Mouse (Mus musculus) liver, embryonic 14.5 days (tissue): ENCODE measurements around the gene Ap1g1. TPM values are rescaled to one million over a fixed set of nuclear protein-coding genes. Genes with fewer than 3 reads are reported as not detected.

Experiments used
- ATAC-seq: fragments of 200-750 bp; cut with Nextera tagmentation; 2 replicates; pipeline ENCODE4 v1.8.0; 2017; ENCODE audit warnings: moderate number of reproducible peaks, mild to moderate bottlenecking, moderate library complexity; ENCODE audit not compliant: insufficient read depth
- DNase-seq, 3 experiments: peaks; one replicate each; pipeline ENCODE4 v3.0.0-alpha.2; 2012 to 2013; ENCODE audit warnings: low read depth in 3 of 3, low spot score in 3 of 3
- H3K27ac ChIP-seq: fragments of 300-500 bp; sonication (generic); 2 replicates; pipeline ENCODE4 v1.5.1; 2014; ENCODE audit warnings: moderate library complexity, mild to moderate bottlenecking, control low read depth, inconsistent platforms
- H3K27me3 ChIP-seq: fragments of 300-500 bp; sonication (generic); 2 replicates; pipeline ENCODE4 v1.6.1; 2014; ENCODE audit warnings: mild to moderate bottlenecking, low read length, moderate library complexity; ENCODE audit not compliant: control insufficient read depth, insufficient read depth
- H3K36me3 ChIP-seq: fragments of 300-500 bp; sonication (generic); replicated peaks from 2 replicates; pipeline ENCODE4 v1.6.1; 2014; ENCODE audit warnings: low read depth; ENCODE audit not compliant: control insufficient read depth, insufficient read depth
- H3K4me1 ChIP-seq, 2 experiments: fragments of 200-500 bp in 1 of 2; fragments of 300-500 bp in 1 of 2; sonication (generic) in 1 of 2; replicated peaks; 2 replicates each; pipeline ENCODE4 v1.6.1; 2012 to 2014; ENCODE audit warnings: antibody characterized with exemption in 1 of 2, inconsistent platforms in 1 of 2, low read length in 1 of 2; ENCODE audit not compliant: control insufficient read depth in 2 of 2, insufficient read depth in 2 of 2
- H3K4me2 ChIP-seq: fragments of 300-500 bp; sonication (generic); 2 replicates; pipeline ENCODE4 v1.6.1; 2014; ENCODE audit warnings: low read depth, mild to moderate bottlenecking, control low read depth, moderate library complexity
- H3K4me3 ChIP-seq, 2 experiments: fragments of 200-500 bp in 1 of 2; fragments of 300-500 bp in 1 of 2; sonication (generic) in 1 of 2; 2 replicates each; pipeline ENCODE4 v1.5.1; 2012 to 2014; ENCODE audit warnings: low read depth in 2 of 2, low read length in 2 of 2, mild to moderate bottlenecking in 2 of 2, control low read depth in 1 of 2, inconsistent platforms in 1 of 2, moderate library complexity in 1 of 2; ENCODE audit not compliant: insufficient read depth in 1 of 2
- H3K9ac ChIP-seq: fragments of 300-500 bp; sonication (generic); replicated peaks from 2 replicates; pipeline ENCODE4 v1.6.1; 2014; ENCODE audit warnings: mild to moderate bottlenecking, control low read depth, moderate library complexity
- H3K9me3 ChIP-seq: fragments of 300-500 bp; sonication (generic); 2 replicates; pipeline ENCODE4 v1.6.1; 2016; ENCODE audit warnings: low read length, mixed read lengths; ENCODE audit not compliant: control insufficient read depth
- CTCF ChIP-seq: IDR thresholded peaks from 2 replicates; pipeline ENCODE4 v1.5.1; 2016; ENCODE audit warnings: antibody characterized with exemption, low read depth, control low read depth
- EP300 ChIP-seq: IDR thresholded peaks from 2 replicates; pipeline ENCODE4 v1.6.1; 2016; ENCODE audit warnings: antibody characterized with exemption, low read depth
- WGBS: fragments of 180-500 bp; shearing (Covaris S2); extraction: QIAGEN DNeasy Blood & Tissue Kit; methylation state at CpG from one replicate; pipeline ENCODE4 v1.1.7; 2014; ENCODE audit not compliant: insufficient replicate concordance; 5-methylcytosine and 5-hydroxymethylcytosine counted together
- polyA plus RNA-seq, 2 experiments: library from polyadenylated mRNA; depleted of rRNA in 1 of 2; stranded (reverse) in 1 of 2; unstranded in 1 of 2; fragments of >200 nt; fragmentation: Nextera tagmentation in 1 of 2; extraction: Ambion mirVana in 1 of 2; gene quantifications; 2 replicates each; pipeline versions ENCODE4 v1.2.1 to v1.2.3; 2012 to 2014

The Ap1g1 gene
- polyA plus RNA-seq, 2 experiments, result 10.0 to 13.8 TPM

DNA sequence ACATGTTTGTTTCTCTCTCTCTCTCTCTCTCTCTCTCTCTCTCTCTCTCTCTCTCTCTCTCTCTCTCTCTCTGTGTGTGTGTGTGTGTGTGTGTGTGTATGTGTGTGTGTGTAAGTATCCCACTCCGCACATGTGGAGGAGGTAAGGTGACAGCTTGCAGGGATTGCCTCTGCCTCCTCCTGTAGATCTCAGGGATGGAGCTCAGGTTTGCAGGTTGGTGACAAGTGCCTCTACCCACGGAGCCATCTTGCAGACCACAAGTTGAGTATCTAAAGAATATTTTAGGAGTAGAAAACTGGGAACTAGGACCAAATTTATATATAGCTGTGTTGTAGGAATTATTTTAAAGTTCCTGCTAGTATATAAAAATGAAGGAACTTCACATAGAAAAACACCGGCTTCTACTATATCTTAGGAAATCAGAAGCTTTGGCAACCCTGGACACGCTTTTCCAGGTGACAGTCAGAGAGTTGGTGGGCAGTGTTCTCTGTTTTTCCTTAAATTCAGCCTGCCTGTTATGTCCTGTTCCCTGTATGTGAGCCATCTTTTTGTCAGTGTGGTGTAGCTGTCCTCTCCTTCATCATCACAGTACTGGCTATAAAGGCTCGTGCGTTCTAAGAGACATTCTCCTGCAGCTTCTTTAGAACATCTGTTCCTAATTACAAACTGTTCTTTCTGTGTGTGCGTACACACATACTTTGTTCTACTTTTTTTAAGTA is 29.2 kb downstream of the Ap1g1 start:
- TF ChIP-seq CTCF (no peak), EP300 (no peak)
- no peak overlapping the region for H3K4me3 ChIP-seq
- DNase-seq (no peak), ATAC-seq (no peak)
- H3K27ac ChIP-seq, result no peak overlapping the region
- H3K4me1 ChIP-seq, result peaks cover 0 to 4% of the 10 kb centered on the region in 2 experiments; a peak in 3 of 4 replicates
- WGBS, result 79% methylated on average over 7 of the region's 7 CpGs
- no peaks in the 10 kb centered on the region for H3K9me3 ChIP-seq
- no peak overlapping the region for H3K4me2 ChIP-seq
- H3K9ac ChIP-seq, result no peak overlapping the region
- no peaks in the 10 kb centered on the region for H3K27me3 ChIP-seq
- H3K36me3 ChIP-seq, result no peaks in the 10 kb centered on the region

DNA sequence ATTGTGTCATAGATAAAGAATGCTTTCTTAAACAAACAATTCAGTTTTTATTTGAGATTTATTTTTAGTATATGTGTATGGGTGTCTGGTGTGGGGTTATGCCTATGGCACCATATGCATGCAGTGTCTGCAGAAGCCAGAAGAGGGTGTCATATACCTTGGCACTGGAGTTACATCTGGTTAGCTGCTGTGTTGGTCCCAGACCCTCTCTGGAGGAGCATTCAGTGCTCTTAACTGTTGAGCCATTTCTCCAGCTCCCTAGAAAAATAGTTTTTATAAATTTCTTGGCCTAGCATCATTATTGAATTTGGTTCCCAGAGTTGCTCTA is 29.7 kb downstream of the Ap1g1 start:
- Histone ChIP-seq H3K36me3 (no peaks in the 10 kb centered on the region), H3K4me2 (no peak overlapping the region), H3K27me3 (no peaks in the 10 kb centered on the region), H3K4me1 (peaks cover 0 to 4% of the 10 kb centered on the region in 2 experiments; a peak in 3 of 4 replicates), H3K9me3 (no peaks in the 10 kb centered on the region), H3K4me3 (no peak overlapping the region), H3K9ac (no peak overlapping the region), H3K27ac (no peak overlapping the region)
- TF ChIP-seq EP300, result no peak
- TF ChIP-seq CTCF, result peak; percentile 41; the same call in 1 of the 2 replicates
- DNase-seq (no peak), ATAC-seq (no peak)

DNA sequence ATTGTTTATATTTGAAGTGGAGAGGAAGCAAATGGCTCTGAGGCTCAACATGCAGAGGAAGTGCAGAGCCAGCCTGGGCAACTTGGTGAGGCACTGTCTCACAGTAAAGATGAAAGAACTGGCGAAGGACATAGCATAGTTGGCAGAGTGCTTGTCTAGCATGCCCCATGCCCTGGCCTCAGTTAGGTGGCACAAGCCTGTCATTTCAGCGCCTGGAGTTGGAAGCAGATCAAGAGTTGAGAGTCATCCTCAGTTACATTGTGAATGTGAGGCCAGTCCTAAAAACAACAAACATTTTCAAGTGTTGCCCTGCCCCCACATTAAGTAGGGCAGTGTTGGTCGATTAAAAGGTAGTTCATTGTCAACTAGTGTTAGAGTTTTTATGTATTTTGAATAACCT is 32.1 kb downstream of the Ap1g1 start:
- no peaks in the 10 kb centered on the region for H3K9me3 ChIP-seq
- ATAC-seq (no peak), DNase-seq (no peak)
- no peak for TF ChIP-seq CTCF
- no peak for TF ChIP-seq EP300
- H3K36me3 ChIP-seq, result no peaks in the 10 kb centered on the region
- H3K4me3 ChIP-seq, result no peak overlapping the region
- no peaks in the 10 kb centered on the region for H3K27me3 ChIP-seq
- H3K4me2 ChIP-seq, result no peak overlapping the region
- no peak overlapping the region for H3K9ac ChIP-seq
- H3K4me1 ChIP-seq, result peaks cover 0 to 7% of the 10 kb centered on the region in 2 experiments; a peak in 3 of 4 replicates
- 69% methylated on average over 3 of the region's 3 CpGs for WGBS
- no peak overlapping the region for H3K27ac ChIP-seq

DNA sequence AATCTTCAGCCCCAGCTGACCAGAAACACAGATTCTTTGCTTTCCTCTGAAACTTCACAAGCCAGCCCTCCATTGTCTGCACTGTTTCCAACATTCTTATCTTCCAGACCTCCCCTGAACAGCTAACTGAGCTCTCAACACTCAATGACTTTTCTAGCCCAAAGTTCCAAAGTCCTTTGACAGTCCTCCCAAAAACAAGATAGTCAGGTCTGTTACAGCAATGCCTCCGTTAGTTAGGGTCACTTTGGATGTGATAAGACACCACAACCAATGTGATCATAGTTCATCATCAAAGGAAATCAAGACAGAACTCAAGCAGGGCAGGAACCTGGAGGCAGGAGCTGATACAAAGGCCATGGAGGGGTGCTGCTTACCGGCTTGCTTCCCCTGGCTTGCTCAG is 36.9 kb downstream of the Ap1g1 start:
- Histone ChIP-seq H3K4me3 (no peak overlapping the region), H3K27me3 (no peaks in the 10 kb centered on the region), H3K4me1 (peaks cover 0 to 13% of the 10 kb centered on the region in 2 experiments; a peak in 3 of 4 replicates), H3K4me2 (no peak overlapping the region), H3K27ac (no peak overlapping the region), H3K36me3 (no peaks in the 10 kb centered on the region), H3K9ac (no peak overlapping the region), H3K9me3 (no peaks in the 10 kb centered on the region)
- 45% methylated on average over 2 of the region's 2 CpGs for WGBS
- no peak for ATAC-seq
- TF ChIP-seq CTCF (no peak), EP300 (no peak)
- DNase-seq, result no peak

DNA sequence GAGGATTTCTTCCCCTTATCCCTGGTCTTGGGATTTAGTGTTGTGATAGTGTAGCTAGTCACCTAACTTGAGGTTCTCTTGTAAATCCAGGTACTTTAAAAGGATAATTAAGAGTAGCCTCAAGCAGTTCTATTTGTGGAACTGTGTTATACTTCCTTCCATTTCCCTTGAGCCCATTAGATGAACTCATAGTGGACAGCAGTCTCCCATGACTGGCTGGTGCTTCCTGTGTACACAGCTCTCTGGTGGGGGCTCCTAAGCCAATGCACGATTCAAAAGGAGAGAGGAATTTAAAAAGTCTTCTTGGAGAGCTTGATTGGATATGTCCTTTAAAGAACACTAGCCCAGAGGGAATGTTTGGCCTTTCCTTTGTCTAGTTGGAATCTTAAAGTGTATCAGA is 39.6 kb downstream of the Ap1g1 start:
- Histone ChIP-seq H3K4me3 (no peak overlapping the region), H3K36me3 (no peaks in the 10 kb centered on the region), H3K27me3 (no peaks in the 10 kb centered on the region), H3K9me3 (no peaks in the 10 kb centered on the region), H3K4me2 (no peak overlapping the region), H3K9ac (no peak overlapping the region), H3K4me1 (peaks cover 0 to 9% of the 10 kb centered on the region in 2 experiments; a peak in 2 of 4 replicates), H3K27ac (no peak overlapping the region)
- 35% methylated on average over 1 of the region's 1 CpGs for WGBS
- DNase-seq (no peak), ATAC-seq (no peak)
- no peak for TF ChIP-seq EP300
- TF ChIP-seq CTCF, result no peak
